Mouse (Mus musculus) layer of hippocampus, adult 9-10 months (tissue): ENCODE measurements around the gene Pcdh7.
"Not testable (repeated sequence)": the region's sequence is repeated elsewhere in the genome, so short reads cannot be mapped to it uniquely, and the experiment has no call there.

Experiments used
- DNase-seq: peaks from one replicate; pipeline ENCODE4 v3.0.0; 2022; ENCODE audit warnings: low spot score

Gene Pcdh7

DNA sequence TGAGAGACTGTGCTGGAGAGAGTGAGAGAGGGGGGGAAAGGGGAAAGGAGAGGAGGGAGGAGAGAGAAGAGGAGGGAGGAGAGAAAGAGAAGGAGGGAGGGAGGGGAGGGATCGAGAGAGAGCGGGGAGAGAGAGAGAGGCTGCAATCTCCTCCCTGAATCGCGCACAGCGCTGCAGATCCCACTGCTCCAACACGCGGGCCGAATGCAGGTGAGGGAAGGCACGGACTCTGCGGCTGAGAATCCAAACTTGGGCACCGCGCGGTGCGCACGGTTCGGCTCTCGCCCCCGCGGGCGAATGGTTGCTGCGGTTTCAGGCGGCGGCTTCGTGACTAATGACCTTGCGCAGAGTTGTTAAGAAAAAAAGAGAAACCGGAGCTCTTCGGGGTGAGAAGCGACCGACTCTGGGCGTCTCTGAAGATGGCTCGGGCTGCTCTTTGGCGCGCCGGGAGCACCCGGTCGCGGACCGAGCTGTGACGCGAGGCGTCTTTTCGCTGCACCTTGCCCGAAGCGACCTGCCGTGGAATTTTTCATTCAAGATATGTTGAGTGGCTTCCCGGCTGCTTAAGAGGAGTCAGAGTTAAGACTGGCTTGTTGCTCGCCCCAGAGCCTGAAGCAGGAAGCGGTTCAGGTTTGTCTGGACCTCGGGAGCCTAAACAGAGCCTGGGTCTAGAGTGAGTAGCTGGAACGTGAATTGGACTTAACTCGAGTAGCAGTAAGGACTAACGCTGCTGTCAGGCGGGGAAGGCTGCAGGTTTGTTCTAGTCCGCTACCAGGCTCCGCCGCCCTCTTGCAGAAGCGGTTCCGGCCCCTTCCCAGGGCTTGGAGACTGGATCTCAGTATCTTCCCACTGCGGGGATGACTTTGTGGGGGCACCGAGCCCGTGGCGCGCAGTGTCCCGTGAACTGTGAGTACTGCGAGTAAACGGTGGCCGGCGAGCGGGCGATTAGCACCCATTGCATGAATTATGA, at the start of gene Pcdh7:
TSS of gene Pcdh7 (plus strand) at position 62 of the 970 bp plus-strand sequence.
- DNase-seq = no peak

GRCm38 (mm10) chr5:57676970-57677369, 40.8 kb upstream of the Pcdh7 start:
- DNase-seq = not testable (repeated sequence)

- no peak for DNase-seq
Measured at GRCm38 (mm10) chr5:57708396-57708795, 9.4 kb upstream of the Pcdh7 start.

GRCm38 (mm10) chr5:57713980-57714379, 3.8 kb upstream of the Pcdh7 start:
- peak; percentile 26 for DNase-seq

GRCm38 (mm10) chr5:57714621-57715523, 2.9 kb upstream of the Pcdh7 start:
- DNase-seq = no peak

DNA sequence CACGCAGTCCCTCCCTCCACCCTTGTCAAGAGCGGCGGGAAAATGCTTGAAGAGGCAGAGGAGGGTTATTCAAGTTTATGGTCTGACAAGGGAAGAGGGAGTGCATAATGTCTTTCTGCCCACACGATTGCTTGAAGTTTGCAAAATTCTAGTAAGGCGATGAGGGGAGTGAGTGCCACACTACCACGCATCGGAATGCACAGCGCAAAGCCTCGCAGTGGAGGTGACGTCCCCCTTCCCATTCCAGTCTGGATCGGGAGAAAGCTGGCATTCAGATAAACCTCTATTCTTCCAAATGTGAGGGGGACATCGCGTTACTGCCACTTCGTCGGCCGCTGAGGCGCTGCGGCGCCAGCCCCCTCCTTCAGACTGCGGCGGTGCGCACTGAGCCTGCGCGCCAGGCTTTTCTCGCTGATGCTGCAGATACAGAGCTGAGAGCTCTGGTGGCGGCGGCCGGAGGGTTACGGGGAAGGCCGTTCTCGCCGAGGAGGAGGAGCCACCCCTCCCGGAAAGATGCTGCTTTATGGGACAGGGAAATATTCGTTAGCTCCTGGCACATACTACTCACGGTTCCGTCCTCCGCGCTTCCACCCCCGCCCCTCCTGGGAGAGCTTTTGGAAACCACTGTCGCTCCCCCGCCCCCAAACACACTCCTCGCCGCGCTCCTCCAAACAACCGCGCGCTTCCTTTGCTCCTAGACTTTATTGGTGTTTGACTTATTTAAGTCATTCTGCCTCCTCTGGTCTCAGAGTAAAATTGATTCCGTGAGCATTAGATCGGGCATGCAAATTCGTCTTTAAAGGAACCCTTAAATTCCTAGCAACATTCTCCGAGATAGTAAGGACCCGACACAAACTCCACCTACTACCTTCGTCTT, 2.0 kb upstream of the Pcdh7 start:
- DNase-seq = no peak

DNA sequence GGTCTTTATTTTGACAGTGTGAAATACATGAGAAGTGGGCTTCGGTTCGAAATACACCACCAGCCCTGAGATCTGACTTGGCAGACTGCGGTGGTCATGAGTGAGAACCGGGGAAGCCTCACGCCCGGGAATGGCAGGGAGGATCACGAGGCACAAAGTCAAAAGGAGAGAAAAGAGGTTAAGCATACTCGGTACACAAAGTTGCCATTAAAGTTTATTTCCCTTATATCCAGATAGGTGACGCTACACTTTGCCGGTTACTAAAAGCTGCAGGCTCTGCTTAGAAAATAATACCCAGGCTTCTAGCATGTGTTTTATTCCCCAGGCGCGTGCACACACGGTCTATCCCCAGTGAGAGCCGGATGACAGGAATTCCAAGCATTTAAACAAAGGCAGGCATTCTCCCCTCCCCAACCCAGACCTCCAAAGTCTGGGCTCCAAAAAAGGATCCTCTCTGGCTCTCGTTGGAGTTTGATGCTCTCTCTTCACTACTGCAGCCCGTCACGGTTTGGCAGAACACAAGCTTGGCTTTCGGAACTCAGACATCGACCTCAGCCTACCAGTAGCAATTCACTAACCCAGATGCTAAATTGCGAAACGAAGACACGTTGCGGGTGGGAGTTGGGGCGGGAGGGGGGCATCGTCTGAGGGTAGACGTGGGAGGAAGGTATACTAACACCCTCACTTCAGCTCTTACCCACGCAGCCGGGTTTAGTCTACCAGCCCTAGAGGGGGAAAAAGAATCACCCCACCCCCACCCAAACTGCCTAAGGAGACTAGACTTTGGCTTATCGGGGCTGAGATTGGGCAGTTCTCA, 1.1 kb upstream of the Pcdh7 start:
- DNase-seq = peak; percentile 17

DNA sequence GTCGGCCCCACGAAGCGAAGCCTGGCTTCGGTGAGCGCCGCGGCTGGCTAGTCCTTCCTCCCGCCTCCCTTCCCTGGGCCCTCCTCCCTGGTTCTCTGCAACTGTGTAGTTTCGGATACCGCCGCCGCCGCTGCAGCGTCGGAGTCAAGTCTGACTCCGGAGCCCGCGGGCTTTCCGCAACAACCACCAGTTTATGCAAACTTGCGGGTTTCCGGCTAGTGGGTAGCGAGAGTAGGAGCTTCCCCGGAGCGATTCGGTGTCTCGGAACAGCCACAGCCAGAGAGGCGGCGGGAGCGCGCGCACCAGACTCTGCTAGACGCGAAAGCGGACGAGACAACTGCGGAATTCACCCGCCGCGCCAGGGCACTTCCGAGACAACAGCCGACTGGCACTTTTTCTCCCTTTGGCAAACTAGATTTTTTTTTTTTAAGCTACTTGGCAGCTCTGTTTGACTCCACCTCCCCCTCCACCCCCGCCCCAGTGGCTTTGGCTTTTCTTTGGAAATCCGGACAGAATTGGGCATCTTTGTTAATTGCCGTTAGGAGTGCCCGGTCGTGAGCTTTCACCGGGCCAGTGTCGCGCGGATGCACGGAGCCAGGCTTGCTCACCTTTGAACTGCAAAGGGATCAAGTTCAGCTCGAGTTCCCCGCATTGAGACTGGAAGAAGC, 395 bp upstream of the Pcdh7 start:
- no peak for DNase-seq

- DNase-seq = no peak
Measured at GRCm38 (mm10) chr5:57718876-57719593, 1.3 kb downstream of the Pcdh7 start.

GRCm38 (mm10) chr5:57719594-57720185, 1.9 kb downstream of the Pcdh7 start:
- no peak for DNase-seq

- DNase-seq = no peak
Measured at GRCm38 (mm10) chr5:57720206-57720880, 2.6 kb downstream of the Pcdh7 start.

DNA sequence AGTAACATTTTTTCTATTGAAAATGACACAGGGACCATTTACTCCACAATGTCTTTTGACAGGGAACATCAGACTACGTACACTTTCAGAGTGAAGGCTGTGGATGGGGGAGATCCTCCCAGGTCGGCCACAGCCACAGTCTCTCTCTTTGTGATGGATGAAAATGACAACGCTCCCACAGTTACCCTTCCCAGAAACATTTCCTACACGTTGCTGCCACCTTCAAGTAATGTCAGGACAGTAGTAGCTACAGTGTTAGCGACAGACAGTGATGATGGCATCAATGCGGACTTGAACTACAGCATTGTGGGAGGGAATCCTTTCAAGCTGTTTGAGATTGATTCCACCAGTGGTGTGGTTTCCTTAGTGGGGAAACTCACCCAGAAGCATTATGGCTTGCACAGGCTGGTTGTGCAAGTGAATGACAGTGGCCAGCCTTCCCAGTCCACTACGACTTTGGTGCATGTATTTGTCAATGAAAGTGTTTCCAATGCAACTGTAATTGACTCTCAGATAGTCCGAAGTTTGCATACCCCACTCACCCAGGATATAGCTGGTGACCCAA, 3.5 kb downstream of the Pcdh7 start:
- DNase-seq = no peak

GRCm38 (mm10) chr5:57721927-57722326, 4.2 kb downstream of the Pcdh7 start:
- DNase-seq = no peak

DNA sequence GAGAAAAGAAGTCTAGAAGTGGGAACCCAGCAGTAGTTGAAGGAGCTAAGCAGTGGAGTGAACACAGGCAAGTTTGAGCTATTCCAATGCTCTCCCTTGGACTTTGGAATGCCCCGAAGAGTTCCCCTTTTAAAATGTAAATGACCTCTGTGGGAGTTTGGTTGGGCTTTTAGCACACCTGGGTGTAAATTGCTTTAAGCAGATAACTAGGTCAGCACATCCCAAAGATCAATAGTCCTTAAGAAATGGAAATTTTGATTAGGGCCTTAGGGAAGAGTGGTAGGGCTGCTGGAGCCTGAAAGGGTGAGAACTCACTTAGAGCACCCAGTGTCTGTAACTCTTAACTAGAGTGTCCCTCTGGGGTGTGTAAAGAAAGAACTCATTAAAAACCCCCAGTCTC, 15.7 kb downstream of the Pcdh7 start:
- DNase-seq = no peak

GRCm38 (mm10) chr5:57735723-57736122, 18.0 kb downstream of the Pcdh7 start:
- no peak for DNase-seq

DNA sequence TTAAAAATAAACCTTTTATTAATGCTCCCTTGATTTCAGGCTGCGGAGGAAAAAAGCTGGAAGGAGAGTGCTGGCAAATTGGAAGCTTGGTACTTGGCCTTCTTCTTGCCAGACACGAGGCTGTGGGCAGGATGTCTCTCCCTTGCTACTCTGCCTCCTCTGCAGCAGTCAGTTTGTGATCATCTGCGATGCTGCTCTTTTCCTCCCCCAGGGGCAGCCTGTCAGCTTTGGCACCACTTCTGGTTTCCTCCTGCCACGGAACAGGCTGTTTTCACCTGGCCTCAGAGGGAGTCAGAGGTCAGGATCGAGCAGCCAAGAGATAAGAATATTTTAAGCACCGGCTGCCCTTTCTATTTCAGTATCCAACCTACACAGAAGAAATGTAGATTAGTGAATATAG, 25.2 kb downstream of the Pcdh7 start:
- DNase-seq = no peak

DNA sequence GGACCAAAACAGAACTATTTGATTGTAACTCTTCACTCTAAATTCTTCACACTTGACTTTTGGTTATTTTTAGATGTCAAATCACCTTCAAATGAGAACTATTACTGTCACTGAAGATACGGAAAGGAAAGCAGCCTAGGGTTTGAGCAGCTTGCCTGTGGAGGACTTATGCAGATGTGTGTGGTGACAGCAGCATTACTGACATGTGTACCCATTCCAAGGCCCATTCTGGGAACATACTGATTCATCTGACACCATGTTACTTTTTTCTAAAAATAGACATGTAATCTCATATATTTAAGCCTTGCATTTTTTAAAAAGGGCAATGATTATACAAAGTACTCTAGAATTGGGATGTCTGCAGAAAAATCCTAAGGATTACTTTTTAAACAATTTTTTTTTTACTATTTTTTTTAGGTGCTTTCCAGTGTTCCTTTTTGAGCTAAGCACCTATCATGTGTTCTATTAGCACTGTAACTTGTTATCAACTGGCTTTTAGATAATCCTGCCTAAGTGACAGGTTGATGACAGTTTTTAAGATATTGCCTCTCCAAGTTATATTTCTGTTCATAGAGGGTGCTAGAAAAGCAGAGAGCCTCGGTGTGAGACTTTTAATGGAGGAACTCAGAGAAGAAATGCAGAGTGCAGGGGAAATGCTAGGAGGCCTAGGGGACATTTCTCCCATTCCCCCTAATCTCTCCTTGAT, 26.3 kb downstream of the Pcdh7 start:
- no peak for DNase-seq

GRCm38 (mm10) chr5:57745879-57746278, 28.1 kb downstream of the Pcdh7 start:
- DNase-seq = no peak
